Mouse (Mus musculus) MEL-GATA-1-ER (cell line): Measurements from ENCODE around the gene Gdpd5.

ENCODE experiments used
- DNase-seq: peaks from one replicate; pipeline ENCODE4 v3.0.0-alpha.2; 2012; ENCODE audit warnings: low read depth; ENCODE audit errors: extremely low read depth

The Gdpd5 gene

DNA sequence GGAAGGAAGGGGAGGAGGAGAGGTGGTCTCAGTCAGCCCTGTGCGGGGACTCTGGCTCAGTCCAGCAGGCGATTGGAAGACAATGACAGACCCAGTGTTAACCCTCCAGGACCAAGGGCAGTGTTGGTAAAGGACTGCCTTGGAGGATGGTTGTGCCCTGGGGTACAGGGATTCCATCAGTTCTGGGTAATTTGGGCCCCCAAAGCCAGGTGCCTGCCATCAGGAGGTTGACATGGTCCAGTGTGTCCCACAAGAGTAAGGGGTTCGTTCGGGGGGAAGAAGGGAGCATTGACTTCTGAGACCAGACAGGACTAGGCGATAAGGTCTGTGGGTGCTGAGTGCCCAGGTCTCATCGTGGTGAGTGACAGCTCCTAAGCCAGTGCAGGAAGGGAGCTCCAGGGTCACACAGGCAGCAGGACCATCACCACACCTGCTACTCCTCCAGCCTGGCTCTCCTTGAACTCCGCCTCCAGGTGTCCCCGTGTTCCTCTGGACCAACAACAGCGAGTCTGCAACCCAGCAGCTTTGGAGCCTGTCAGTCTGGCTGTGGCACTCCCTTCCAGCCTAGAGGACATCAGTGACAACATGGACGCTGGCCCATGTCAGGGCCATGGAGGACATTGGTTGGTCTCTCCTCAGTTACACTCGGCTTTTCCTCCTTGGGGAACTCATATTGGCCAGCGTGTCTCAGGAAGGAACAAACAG lies 23.0 kb downstream of the Gdpd5 start:
- DNase-seq: no peak

DNA sequence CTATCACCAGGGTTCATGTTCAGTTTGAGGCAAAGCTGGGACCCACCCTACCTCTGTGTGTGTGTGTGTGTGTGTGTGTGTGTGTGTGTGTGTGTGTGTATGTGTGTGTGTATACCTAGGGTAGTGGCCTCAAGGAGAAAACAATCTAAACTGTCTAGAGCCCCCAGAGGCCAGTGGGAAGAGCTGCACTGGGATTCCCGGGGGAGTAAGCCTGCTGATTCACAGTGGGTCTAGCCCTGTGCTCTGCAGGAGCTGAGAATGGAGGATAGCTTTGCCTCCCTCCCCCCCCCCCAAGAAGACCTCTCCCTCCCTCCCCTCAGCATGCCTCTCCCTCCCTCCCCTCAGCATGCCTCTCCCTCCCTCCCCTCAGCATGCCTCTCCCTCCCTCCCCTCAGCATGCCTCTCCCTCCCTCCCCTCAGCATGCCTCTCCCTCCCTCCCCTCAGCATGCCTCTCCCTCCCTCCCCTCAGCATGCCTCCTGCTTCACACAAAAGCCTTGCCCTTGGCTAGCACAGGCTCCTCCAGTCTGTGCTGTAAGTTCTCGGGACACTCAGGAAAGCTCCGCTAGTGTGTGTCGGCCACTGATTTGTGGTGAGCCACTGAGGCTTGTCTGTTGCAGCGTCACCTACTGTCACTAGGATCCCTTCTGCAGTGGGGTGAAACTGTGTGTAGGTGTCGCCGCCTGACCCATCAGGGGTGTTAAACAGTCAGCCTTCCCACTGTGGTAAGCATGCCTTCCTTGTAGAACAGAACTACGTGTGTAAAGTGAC lies 24.4 kb downstream of the Gdpd5 start:
- DNase-seq: no peak

DNA sequence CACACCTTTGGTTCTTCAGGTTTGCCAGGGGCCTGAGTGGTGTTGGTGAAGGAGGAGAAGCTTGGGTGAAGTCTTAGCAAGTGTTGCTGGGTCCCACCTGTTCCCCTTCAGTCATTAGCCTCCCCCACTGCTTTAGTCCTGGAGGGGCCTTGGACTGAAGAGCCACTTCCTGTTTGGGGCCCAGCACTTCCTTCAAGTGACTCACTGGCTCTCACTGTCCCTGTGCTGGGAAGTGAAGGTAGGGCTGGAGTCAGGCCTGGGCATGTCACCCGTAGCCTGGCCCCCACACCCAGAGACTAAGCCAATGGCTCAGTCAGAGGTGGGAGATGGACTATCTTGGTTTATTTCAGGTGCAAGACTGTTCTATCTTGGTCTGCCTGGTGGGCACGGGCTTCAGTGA lies 26.4 kb downstream of the Gdpd5 start:
- no peak for DNase-seq

GRCm38 (mm10) chr7:99409441-99410222 lies 28.4 kb downstream of the Gdpd5 start:
- no peak for DNase-seq

DNA sequence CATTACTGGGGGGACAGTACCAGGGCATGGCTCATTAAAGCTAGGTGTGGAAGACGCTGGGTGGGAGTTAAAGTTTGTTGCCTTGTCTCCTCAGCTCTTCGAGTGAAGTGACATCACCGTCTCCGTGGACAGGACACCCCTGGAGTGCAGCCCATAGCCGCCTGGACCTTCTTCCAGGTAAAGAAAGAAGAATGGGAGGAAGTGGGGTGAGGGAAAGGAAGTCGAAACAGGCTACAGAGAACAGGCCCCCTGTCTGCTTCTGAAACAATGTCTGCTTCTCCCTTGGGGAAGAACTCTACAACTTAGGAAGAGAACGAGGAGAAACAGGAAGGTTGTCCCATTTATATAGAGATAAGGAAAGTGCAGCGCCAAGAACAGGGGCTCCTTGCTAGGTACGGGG lies 29.1 kb downstream of the Gdpd5 start:
- DNase-seq: no peak

DNA sequence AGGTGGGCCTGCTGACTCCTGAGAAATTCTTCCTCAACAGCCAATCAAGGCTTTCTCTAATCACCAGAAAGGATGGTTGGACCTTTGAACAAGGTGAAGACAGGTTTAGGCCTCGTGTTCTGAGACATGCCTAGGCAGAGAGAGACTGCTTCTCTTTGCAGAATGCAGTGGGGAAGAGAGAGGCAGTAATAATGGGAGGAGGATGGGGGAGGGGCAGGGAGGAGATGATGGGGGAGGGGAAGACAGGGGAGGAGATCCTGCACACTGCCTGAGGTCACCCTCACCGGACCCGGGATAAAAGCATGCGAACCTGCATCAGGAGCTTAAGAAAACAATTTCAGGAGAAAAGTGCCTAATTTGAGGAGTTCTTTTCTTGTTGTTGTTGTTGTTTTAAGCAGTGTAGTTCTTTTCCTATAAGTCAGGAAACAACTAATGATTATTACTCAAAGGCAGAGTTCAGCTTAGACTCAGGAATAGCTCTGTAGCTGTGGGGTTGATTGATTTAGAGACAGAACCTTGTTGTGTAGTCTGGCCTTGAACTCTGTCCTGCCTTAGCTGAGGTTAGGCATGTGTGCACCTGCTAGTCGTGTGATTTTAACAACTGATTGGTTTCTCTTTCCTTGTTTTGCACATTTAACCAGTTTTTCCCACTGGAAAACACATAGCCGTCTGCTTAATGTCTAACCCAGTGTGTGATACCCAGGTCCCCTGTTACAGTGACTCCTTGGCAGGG lies 30.0 kb downstream of the Gdpd5 start:
- DNase-seq: no peak

- DNase-seq: no peak
Measured at GRCm38 (mm10) chr7:99415045-99415444, 33.8 kb downstream of the Gdpd5 start.

GRCm38 (mm10) chr7:99419311-99419710 lies 38.1 kb downstream of the Gdpd5 start:
- DNase-seq: no peak

DNA sequence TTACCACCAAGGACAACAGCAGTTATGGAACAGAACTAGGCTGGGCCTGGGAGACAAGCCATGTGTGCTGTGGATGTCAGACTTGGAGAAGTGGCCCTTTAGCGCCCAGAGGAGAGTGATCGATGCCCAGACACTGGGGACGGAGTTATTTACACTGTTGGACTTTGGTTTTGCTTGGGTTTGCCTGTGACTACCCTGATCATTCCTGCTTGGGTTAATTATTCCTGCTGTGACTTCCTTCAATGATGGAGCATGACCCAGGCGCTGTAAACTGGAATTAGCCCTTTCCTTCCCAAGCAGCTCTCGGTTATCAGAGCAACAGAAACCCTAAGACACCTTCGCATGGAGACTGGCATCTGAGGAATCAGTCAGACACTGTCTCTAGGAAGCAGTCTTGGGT lies 39.8 kb downstream of the Gdpd5 start:
- no peak for DNase-seq

- DNase-seq: no peak
Measured at GRCm38 (mm10) chr7:99424538-99425155, 43.4 kb downstream of the Gdpd5 start.

DNA sequence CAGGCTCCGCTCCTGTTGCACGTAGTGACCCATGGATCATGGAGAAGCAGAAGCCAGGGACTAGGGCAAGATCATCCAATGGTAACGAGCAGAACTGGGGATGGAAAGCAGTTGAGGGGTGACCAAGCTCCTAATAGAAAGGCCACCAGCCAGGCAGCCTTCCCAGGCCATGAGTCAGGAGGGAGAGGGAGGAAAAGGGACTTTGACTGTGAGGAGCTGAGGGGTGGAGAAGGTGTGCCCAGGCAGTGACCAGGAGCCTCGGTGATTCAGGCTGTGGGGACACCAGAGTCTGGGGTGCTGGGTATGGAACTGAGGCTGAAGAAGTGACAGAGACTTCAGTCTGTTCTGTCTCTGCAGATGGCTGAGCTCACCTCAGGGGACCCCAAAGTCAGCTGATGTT lies 44.5 kb downstream of the Gdpd5 start:
- no peak for DNase-seq

DNA sequence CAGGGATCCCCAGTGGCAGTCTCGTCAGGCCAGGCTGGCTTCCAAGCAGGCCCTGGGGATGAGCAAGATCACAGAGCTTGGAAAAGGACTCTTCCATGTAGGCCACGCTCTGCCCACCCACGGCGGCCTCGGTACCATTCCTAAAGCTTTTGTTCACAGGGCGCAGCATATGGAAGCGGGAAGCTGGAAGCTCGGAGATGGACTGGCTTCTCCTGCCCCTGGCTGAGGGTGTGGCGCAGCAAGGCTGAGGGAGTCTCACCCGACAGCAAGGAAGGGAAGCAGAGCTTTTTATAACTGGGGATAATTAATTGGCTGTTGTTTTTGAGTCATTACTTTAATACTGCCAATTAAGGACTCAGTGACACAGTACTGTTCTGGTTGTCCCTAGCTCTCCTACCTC lies 45.8 kb downstream of the Gdpd5 start:
- no peak for DNase-seq

- DNase-seq: no peak
Measured at GRCm38 (mm10) chr7:99427987-99428386, 46.8 kb downstream of the Gdpd5 start.

- DNase-seq: no peak
Measured at GRCm38 (mm10) chr7:99428836-99429235, 47.6 kb downstream of the Gdpd5 start.

- DNase-seq: no peak
Measured at GRCm38 (mm10) chr7:99429786-99430185, 48.6 kb downstream of the Gdpd5 start.

DNA sequence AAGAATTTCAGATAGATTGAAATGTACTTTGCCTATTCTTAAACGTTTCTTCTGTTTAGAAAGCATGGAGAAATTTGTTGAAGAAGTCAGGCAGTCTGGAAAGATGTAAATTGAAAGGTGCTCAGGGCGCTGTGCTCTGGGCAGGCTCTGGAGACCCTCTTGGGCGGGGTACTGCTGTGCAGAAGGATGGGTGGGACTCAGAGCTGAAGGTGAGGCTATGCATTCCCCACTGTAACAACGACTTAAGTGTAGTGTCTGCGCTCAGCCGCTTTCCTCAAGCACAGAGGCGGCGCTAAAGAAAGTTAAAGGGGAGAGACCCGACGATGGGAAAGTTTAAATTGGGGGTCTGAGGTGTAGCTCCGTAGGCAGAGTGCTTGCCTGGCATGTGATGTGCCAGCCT lies 49.0 kb downstream of the Gdpd5 start:
- no peak for DNase-seq

DNA sequence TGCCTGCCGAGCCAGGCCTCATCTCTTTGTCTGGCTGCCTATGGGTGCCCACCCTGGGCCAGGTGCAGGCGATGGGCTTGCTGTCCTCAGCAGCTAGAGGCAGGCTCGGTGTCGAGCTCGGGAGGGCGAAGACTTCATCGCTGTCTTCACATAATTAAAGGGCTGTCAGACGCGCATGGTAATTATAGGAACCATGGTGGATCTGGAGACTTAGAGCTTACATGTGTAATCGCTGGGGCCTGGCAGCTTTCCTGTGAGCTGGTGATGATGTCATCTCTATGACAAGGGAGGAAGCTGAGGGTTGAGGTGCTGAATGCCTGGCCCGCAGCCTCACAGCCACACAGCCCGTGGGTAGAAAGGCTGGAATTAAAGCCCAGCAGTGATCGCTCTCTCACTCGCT lies 51.0 kb downstream of the Gdpd5 start:
- no peak for DNase-seq

DNA sequence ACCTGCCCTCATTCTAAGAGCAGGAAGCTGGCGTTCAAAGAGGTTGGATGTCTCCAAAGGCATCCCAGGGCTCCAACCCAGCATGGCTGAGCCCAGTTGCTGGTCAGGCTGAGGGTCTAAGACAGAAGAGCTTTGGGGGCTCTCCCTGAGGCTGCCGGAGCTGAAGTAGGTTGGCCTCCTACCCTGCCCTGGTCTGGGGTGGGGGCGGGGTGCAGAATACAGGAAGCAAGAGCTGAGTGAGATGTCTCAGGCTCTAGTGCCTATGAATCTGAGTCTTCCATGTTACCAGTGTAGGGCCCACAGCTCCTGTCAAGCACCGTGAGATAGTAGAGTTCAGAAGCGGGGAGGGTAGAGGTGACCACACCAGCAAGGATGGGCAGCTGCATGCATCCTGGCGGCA lies 51.6 kb downstream of the Gdpd5 start:
- no peak for DNase-seq

GRCm38 (mm10) chr7:99434672-99435250 lies 53.5 kb downstream of the Gdpd5 start:
- DNase-seq: no peak

- DNase-seq: no peak
Measured at GRCm38 (mm10) chr7:99436530-99436929, 55.3 kb downstream of the Gdpd5 start.

DNA sequence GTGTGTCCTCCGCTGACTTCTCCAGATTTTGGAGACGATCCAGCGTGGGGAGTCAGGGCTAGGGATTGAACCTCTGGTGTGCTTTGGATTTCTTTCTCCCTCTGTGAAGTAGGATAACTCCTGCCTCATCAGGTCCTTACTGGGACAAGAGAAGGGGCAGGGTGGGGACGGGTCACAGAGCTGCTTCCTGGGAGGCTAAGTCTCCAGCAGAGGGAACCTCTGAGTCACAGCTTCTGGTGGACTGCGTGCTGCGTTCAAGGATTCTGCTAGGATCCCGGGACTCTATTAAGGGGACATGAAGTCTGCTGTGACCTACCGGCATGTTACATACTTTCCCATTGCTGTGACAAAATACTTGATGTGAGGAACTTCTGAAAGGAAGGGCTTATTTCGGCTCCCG lies 57.7 kb downstream of the Gdpd5 start:
- DNase-seq: no peak
